Mouse (Mus musculus): Measurements from ENCODE around the gene Sox1. TPM values are rescaled to one million over a fixed set of nuclear protein-coding genes. Genes with fewer than 3 reads are reported as not detected.

The Sox1 gene
- polyA plus RNA-seq, 2 experiments: not detected

DNA sequence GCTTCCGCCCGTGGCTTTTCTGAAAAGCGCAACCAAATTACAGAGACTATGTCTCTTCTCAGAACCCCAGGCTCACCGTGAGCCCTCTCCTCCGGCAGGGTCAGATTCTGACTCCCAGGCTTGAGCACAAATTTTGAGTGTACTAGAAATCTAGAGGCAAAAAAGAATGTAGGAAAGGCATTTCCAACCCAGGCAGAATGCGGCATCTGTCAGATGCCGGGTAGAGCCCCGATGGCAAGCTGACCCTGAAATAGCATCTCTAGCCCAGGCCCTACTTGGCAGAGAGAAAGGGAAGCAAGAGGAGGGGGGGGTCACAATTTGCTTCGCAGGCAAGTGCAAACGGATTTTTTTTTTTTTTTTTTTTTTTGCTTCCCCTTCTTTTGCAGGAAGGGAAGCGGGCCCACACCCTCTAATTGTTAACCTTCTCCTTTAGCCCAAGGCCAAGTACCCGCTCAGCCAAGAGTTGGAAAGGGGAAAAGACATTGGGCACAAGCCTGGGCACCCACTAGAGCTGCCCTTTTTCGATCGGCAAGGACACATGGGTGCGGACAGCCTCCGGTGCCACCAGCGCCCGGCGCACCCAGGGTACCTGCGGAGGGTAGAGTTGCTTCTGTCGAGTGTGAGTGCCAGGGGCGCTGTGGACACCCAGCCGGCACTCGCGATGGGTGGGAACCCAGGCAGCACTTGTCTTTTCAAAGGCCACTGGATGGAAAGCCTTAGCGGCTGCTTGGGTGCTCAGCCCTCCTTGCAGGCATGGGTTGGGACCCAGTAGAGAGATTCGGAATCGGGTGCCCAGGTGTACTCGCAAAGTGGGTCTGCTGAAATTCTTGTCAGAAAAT is 5.1 kb upstream of the Sox1 start:
- DNase-seq (ENCODE audit: low read depth in 3 of 3, low spot score in 3 of 3): no peak
- 1% methylated on average over 29 of the region's 29 CpGs for WGBS (ENCODE audit: insufficient replicate concordance)
- TF ChIP-seq EP300 (IDR thresholded peaks at IDR 0.05; ENCODE audit: low read depth) (no peak), CTCF (IDR thresholded peaks at IDR 0.05; ENCODE audit: low read depth) (no peak)
- no peaks in the 10 kb centered on the region for H3K4me1 ChIP-seq (replicated peaks; ENCODE audit: control insufficient read depth in 2 of 2, insufficient read depth in 2 of 2, low read length in 1 of 2)
- H3K9ac ChIP-seq (replicated peaks): no peak overlapping the region
- no peak for ATAC-seq (ENCODE audit: insufficient read depth)
- H3K27ac ChIP-seq: no peak overlapping the region
- H3K4me2 ChIP-seq (ENCODE audit: low read depth): no peak overlapping the region
- H3K27me3 ChIP-seq (ENCODE audit: control insufficient read depth, insufficient read depth, low read length): peaks cover 100% of the 10 kb centered on the region
- H3K4me3 ChIP-seq (ENCODE audit: insufficient read depth in 1 of 2, low read depth in 2 of 2, low read length in 2 of 2): no peak overlapping the region
- no peaks in the 10 kb centered on the region for H3K36me3 ChIP-seq (replicated peaks; ENCODE audit: control insufficient read depth, insufficient read depth, low read depth)
- H3K9me3 ChIP-seq (ENCODE audit: control insufficient read depth, low read length): no peaks in the 10 kb centered on the region

DNA sequence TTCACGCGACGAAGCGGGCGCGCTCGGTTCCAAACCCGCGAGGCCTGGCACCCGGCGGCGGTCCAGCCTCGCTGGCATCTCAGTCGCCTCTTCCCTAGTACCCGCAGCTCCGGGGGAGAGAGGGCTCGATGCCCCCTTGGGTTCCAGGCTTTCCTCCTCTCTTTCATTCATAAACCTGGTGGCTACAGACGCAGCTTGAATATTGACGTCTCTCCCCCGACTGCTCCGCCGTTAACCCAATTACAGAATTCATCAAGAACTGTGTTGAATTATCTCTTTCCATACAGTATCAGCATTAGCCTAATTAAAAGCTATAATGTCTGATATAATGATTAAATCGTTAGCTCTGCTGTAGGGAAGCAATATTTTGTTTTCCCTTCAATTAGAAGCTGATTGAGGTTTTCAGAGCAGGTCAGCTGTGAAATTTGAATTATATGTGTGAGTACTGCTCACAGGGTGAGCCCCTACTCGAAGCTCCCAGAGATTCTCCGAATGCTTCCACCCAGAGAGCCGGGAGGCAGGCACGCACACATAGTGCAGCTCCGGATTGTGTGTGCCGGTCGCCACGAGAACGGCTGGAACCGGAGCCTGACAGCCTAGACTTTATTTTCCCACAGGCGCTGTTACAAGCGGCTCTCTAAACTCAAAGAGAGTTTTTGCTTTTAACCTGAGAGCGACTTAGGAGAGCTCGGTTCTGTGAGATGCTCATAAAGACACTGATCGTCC is 4.3 kb upstream of the Sox1 start:
- Histone ChIP-seq H3K27me3 (ENCODE audit: control insufficient read depth, insufficient read depth, low read length) (peaks cover 100% of the 10 kb centered on the region), H3K4me2 (ENCODE audit: low read depth) (no peak overlapping the region), H3K4me1 (replicated peaks; ENCODE audit: control insufficient read depth in 2 of 2, insufficient read depth in 2 of 2, low read length in 1 of 2) (no peaks in the 10 kb centered on the region), H3K4me3 (ENCODE audit: insufficient read depth in 1 of 2, low read depth in 2 of 2, low read length in 2 of 2) (no peak overlapping the region), H3K36me3 (replicated peaks; ENCODE audit: control insufficient read depth, insufficient read depth, low read depth) (no peaks in the 10 kb centered on the region), H3K9ac (replicated peaks) (no peak overlapping the region), H3K9me3 (ENCODE audit: control insufficient read depth, low read length) (no peaks in the 10 kb centered on the region), H3K27ac (no peak overlapping the region)
- ATAC-seq (ENCODE audit: insufficient read depth) (no peak), DNase-seq (ENCODE audit: low read depth in 3 of 3, low spot score in 3 of 3) (no peak)
- TF ChIP-seq EP300 (IDR thresholded peaks at IDR 0.05; ENCODE audit: low read depth) (no peak), CTCF (IDR thresholded peaks at IDR 0.05; ENCODE audit: low read depth) (no peak)
- WGBS (ENCODE audit: insufficient replicate concordance): 3% methylated on average over 38 of the region's 38 CpGs

DNA sequence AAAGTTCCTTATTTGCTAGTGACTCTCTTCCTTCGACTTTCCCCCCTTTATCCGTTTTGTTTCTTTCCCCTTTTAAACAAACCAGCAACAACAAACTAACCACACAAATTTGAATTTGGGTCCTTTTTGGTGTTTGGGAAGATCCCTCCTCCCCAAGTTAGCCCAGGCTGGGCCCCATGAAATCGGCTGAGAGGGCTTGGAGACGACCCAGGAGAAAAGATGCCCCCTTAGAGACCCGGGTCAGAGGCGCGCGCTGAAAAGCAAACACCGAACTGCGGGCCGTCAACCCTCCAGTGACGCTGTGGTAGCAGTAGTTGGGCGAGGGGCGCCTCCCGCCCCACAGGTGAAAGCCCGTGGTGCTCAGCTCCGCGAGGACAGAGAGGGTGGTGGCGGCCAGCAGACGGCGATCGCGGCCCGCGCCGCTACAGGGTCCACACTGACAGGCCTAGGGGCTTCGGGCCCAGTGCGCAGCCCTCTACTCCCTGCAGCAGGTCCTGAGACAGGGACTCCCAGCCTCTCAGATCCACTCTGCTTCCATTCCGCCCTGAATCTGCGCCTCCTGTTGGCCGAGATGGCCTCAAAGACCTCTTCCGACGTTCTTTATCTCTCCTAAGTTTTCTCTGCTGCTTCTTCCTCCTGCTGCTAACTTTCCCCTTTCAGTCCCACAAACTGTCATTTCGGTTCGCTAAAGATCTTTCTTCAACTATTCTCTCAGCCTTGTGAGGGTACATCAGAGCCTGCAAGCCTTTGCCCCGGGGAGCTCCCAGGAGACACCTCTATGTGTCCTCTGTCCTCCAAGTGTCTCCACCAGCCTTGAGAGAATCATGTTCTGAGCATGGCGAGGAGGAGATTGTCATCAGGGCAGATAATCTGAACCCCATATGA is 3.5 kb upstream of the Sox1 start:
- H3K36me3 ChIP-seq (replicated peaks; ENCODE audit: control insufficient read depth, insufficient read depth, low read depth): no peaks in the 10 kb centered on the region
- no peak for ATAC-seq (ENCODE audit: insufficient read depth)
- H3K4me3 ChIP-seq (ENCODE audit: insufficient read depth in 1 of 2, low read depth in 2 of 2, low read length in 2 of 2): no peak overlapping the region
- TF ChIP-seq EP300 (IDR thresholded peaks at IDR 0.05; ENCODE audit: low read depth): no peak
- TF ChIP-seq CTCF (IDR thresholded peaks at IDR 0.05; ENCODE audit: low read depth): peak; percentile 45
- H3K9me3 ChIP-seq (ENCODE audit: control insufficient read depth, low read length): no peaks in the 10 kb centered on the region
- H3K27ac ChIP-seq: no peak overlapping the region
- H3K27me3 ChIP-seq (ENCODE audit: control insufficient read depth, insufficient read depth, low read length): peaks cover 100% of the 10 kb centered on the region
- H3K9ac ChIP-seq (replicated peaks): no peak overlapping the region
- no peak for DNase-seq (ENCODE audit: low read depth in 3 of 3, low spot score in 3 of 3)
- WGBS (ENCODE audit: insufficient replicate concordance): under 1% methylated on average over 37 of the region's 37 CpGs
- H3K4me2 ChIP-seq (ENCODE audit: low read depth): no peak overlapping the region
- no peaks in the 10 kb centered on the region for H3K4me1 ChIP-seq (replicated peaks; ENCODE audit: control insufficient read depth in 2 of 2, insufficient read depth in 2 of 2, low read length in 1 of 2)

DNA sequence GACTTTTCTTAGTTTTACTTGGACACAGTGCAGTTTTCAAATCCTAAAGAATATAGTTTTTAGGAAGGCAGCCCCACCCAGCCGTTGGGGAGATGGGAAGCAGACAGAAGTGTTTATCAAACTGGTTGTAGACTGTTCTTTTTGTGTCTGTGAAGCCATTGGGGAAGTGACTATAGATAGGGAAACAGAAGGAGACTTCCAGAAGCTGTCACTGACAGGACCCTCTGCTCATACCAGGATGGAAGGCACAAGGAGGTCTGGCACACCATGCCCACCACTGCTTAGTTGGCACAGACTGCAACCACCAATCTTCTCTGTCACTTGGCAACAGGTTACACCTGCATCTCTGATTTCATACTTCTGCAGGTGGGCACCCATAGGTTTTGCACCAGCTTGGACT is 2.3 kb upstream of the Sox1 start:
- no peaks in the 10 kb centered on the region for H3K36me3 ChIP-seq (replicated peaks; ENCODE audit: control insufficient read depth, insufficient read depth, low read depth)
- H3K4me2 ChIP-seq (ENCODE audit: low read depth): no peak overlapping the region
- peaks cover 100% of the 10 kb centered on the region for H3K27me3 ChIP-seq (ENCODE audit: control insufficient read depth, insufficient read depth, low read length)
- H3K27ac ChIP-seq: no peak overlapping the region
- DNase-seq (ENCODE audit: low read depth in 3 of 3, low spot score in 3 of 3) (no peak), ATAC-seq (ENCODE audit: insufficient read depth) (no peak)
- H3K4me1 ChIP-seq (replicated peaks; ENCODE audit: control insufficient read depth in 2 of 2, insufficient read depth in 2 of 2, low read length in 1 of 2): no peaks in the 10 kb centered on the region
- H3K9me3 ChIP-seq (ENCODE audit: control insufficient read depth, low read length): no peaks in the 10 kb centered on the region
- no peak for TF ChIP-seq CTCF (IDR thresholded peaks at IDR 0.05; ENCODE audit: low read depth)
- TF ChIP-seq EP300 (IDR thresholded peaks at IDR 0.05; ENCODE audit: low read depth): no peak
- WGBS (ENCODE audit: insufficient replicate concordance): 7% methylated on average over 1 of the region's 1 CpGs
- no peak overlapping the region for H3K4me3 ChIP-seq (ENCODE audit: insufficient read depth in 1 of 2, low read depth in 2 of 2, low read length in 2 of 2)
- H3K9ac ChIP-seq (replicated peaks): no peak overlapping the region
